Mouse (Mus musculus): ENCODE results near the gene Hs3st1.

- TF ChIP-seq CTCF (IDR thresholded peaks at IDR 0.05; ENCODE audit: extremely low read depth, insufficient read length, insufficient replicate concordance, low read depth, low read length): no peak
- TF ChIP-seq POLR2A (IDR thresholded peaks at IDR 0.05; ENCODE audit: low read depth, low read length): no peak
Measured at GRCm38 (mm10) chr5:39630841-39631240, 124.4 kb downstream of the Hs3st1 start.
